Mouse (Mus musculus): Measurements from ENCODE around the gene Rbms3. TPM values are rescaled to one million over a fixed set of nuclear protein-coding genes. Genes with fewer than 3 reads are reported as not detected.

Rbms3 gene
- total RNA-seq, 1 experiment: 2.2 TPM

DNA sequence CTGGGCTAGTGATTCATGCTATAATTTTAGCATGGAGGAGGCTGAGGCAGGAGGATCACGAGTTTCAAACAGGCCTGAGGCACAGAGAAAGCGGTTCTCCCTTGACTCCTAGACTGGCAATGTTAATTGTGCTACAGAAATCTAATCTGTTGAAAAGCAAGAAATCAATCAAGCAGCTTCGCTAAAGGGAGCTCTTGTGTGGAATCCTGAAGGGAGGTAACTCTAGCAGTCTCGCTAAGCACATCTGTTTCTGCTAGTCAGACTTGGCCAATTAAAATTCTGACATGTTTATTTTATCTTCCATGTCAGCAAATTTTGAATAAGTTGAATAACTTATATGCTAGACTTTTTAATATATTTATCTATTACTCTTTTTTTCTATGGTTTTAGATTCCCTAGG, 881.4 kb downstream of the Rbms3 start:
- no peaks in the 10 kb centered on the region for H3K4me1 ChIP-seq (ENCODE audit: control insufficient read depth in 2 of 2, insufficient read depth in 2 of 2, low read length in 2 of 2, poor library complexity in 1 of 2)
- no peak overlapping the region for H3K9ac ChIP-seq (ENCODE audit: insufficient read depth, low read depth, low read length, poor library complexity, severe bottlenecking)
- DNase-seq (ENCODE audit: low read depth, low spot score): no peak
- in situ Hi-C loops (cut with MboI; ENCODE audit: low sequenced_read_pairs in 2 of 2, unreplicated experiment in 2 of 2): no loop called here
- H3K36me3 ChIP-seq (ENCODE audit: control insufficient read depth, insufficient read depth, low read length, poor library complexity, severe bottlenecking): no peaks in the 10 kb centered on the region
- no peak overlapping the region for H3K27ac ChIP-seq (ENCODE audit: insufficient read depth, low read depth, low read length, poor library complexity, severe bottlenecking)
- H3K4me3 ChIP-seq (ENCODE audit: insufficient read depth in 1 of 2, low read depth in 1 of 2, low read length in 2 of 2, poor library complexity in 1 of 2, severe bottlenecking in 1 of 2): no peak overlapping the region
- no peaks in the 10 kb centered on the region for H3K9me3 ChIP-seq (ENCODE audit: control insufficient read depth, insufficient read depth, low read depth, low read length)
- no peak for TF ChIP-seq ZC3H11A (IDR thresholded peaks at IDR 0.05; ENCODE audit: borderline replicate concordance, low read depth, low read length)
- TF ChIP-seq MAFK (IDR thresholded peaks at IDR 0.05; ENCODE audit: insufficient read depth, low read depth, low read length): no peak
- TF ChIP-seq ZNF384 (IDR thresholded peaks at IDR 0.05; ENCODE audit: low read depth, low read length): no peak
- TF ChIP-seq HCFC1 (IDR thresholded peaks at IDR 0.05; ENCODE audit: borderline replicate concordance, insufficient read depth, low read length): no peak
- TF ChIP-seq CHD2 (IDR thresholded peaks at IDR 0.05; ENCODE audit: low read depth, low read length): no peak

GRCm38 (mm10) chr9:116746871-116747270, 882.8 kb downstream of the Rbms3 start:
- in situ Hi-C loops (cut with MboI; ENCODE audit: low sequenced_read_pairs in 2 of 2, unreplicated experiment in 2 of 2): no loop called here
- TF ChIP-seq ZC3H11A (IDR thresholded peaks at IDR 0.05; ENCODE audit: borderline replicate concordance, low read depth, low read length) (peak; percentile 49; the same call in 1 of the 2 replicates), HCFC1 (IDR thresholded peaks at IDR 0.05; ENCODE audit: borderline replicate concordance, insufficient read depth, low read length) (no peak)

GRCm38 (mm10) chr9:116737786-116738185, 891.9 kb downstream of the Rbms3 start:
- no peak overlapping the region for H3K9ac ChIP-seq (ENCODE audit: insufficient read depth, low read depth, low read length, poor library complexity, severe bottlenecking)
- DNase-seq (ENCODE audit: low read depth, low spot score): no peak
- no peaks in the 10 kb centered on the region for H3K4me1 ChIP-seq (ENCODE audit: control insufficient read depth in 2 of 2, insufficient read depth in 2 of 2, low read length in 2 of 2, poor library complexity in 1 of 2)
- no peaks in the 10 kb centered on the region for H3K36me3 ChIP-seq (ENCODE audit: control insufficient read depth, insufficient read depth, low read length, poor library complexity, severe bottlenecking)
- no peak overlapping the region for H3K4me3 ChIP-seq (ENCODE audit: insufficient read depth in 1 of 2, low read depth in 1 of 2, low read length in 2 of 2, poor library complexity in 1 of 2, severe bottlenecking in 1 of 2)
- TF ChIP-seq MAFK (IDR thresholded peaks at IDR 0.05; ENCODE audit: insufficient read depth, low read depth, low read length): no peak
- no peak for TF ChIP-seq ZC3H11A (IDR thresholded peaks at IDR 0.05; ENCODE audit: borderline replicate concordance, low read depth, low read length)
- no peak for TF ChIP-seq ZNF384 (IDR thresholded peaks at IDR 0.05; ENCODE audit: low read depth, low read length)
- no peak for TF ChIP-seq HCFC1 (IDR thresholded peaks at IDR 0.05; ENCODE audit: borderline replicate concordance, insufficient read depth, low read length)
- no peak for TF ChIP-seq CHD2 (IDR thresholded peaks at IDR 0.05; ENCODE audit: low read depth, low read length)
- H3K9me3 ChIP-seq (ENCODE audit: control insufficient read depth, insufficient read depth, low read depth, low read length): no peaks in the 10 kb centered on the region
- H3K27ac ChIP-seq (ENCODE audit: insufficient read depth, low read depth, low read length, poor library complexity, severe bottlenecking): no peak overlapping the region
- in situ Hi-C loops (cut with MboI; ENCODE audit: low sequenced_read_pairs in 2 of 2, unreplicated experiment in 2 of 2): no loop called here

More at GRCm38 (mm10) chr9:116746871-116747270, 882.8 kb downstream of the Rbms3 start:
- no peak overlapping the region for H3K9ac ChIP-seq (ENCODE audit: insufficient read depth, low read depth, low read length, poor library complexity, severe bottlenecking)
- H3K36me3 ChIP-seq (ENCODE audit: control insufficient read depth, insufficient read depth, low read length, poor library complexity, severe bottlenecking): no peaks in the 10 kb centered on the region
- no peak for DNase-seq (ENCODE audit: low read depth, low spot score)
- no peak overlapping the region for H3K4me3 ChIP-seq (ENCODE audit: insufficient read depth in 1 of 2, low read depth in 1 of 2, low read length in 2 of 2, poor library complexity in 1 of 2, severe bottlenecking in 1 of 2)
- H3K9me3 ChIP-seq (ENCODE audit: control insufficient read depth, insufficient read depth, low read depth, low read length): no peaks in the 10 kb centered on the region
- H3K27ac ChIP-seq (ENCODE audit: insufficient read depth, low read depth, low read length, poor library complexity, severe bottlenecking): no peak overlapping the region
- H3K4me1 ChIP-seq (ENCODE audit: control insufficient read depth in 2 of 2, insufficient read depth in 2 of 2, low read length in 2 of 2, poor library complexity in 1 of 2): no peaks in the 10 kb centered on the region

GRCm38 (mm10) chr9:116729172-116729571, 900.5 kb downstream of the Rbms3 start:
- Histone ChIP-seq H3K27ac (ENCODE audit: insufficient read depth, low read depth, low read length, poor library complexity, severe bottlenecking) (no peak overlapping the region), H3K36me3 (ENCODE audit: control insufficient read depth, insufficient read depth, low read length, poor library complexity, severe bottlenecking) (no peaks in the 10 kb centered on the region), H3K9me3 (ENCODE audit: control insufficient read depth, insufficient read depth, low read depth, low read length) (no peaks in the 10 kb centered on the region), H3K9ac (ENCODE audit: insufficient read depth, low read depth, low read length, poor library complexity, severe bottlenecking) (no peak overlapping the region), H3K4me1 (ENCODE audit: control insufficient read depth in 2 of 2, insufficient read depth in 2 of 2, low read length in 2 of 2, poor library complexity in 1 of 2) (no peaks in the 10 kb centered on the region), H3K4me3 (ENCODE audit: insufficient read depth in 1 of 2, low read depth in 1 of 2, low read length in 2 of 2, poor library complexity in 1 of 2, severe bottlenecking in 1 of 2) (no peak overlapping the region)
- TF ChIP-seq CHD2 (IDR thresholded peaks at IDR 0.05; ENCODE audit: low read depth, low read length) (no peak), ZC3H11A (IDR thresholded peaks at IDR 0.05; ENCODE audit: borderline replicate concordance, low read depth, low read length) (no peak), HCFC1 (IDR thresholded peaks at IDR 0.05; ENCODE audit: borderline replicate concordance, insufficient read depth, low read length) (no peak), MAFK (IDR thresholded peaks at IDR 0.05; ENCODE audit: insufficient read depth, low read depth, low read length) (no peak), ZNF384 (IDR thresholded peaks at IDR 0.05; ENCODE audit: low read depth, low read length) (no peak)
- DNase-seq (ENCODE audit: low read depth, low spot score): no peak
- in situ Hi-C loops (cut with MboI; ENCODE audit: low sequenced_read_pairs in 2 of 2, unreplicated experiment in 2 of 2): no loop called here

- in situ Hi-C loops (cut with MboI; ENCODE audit: low sequenced_read_pairs in 2 of 2, unreplicated experiment in 2 of 2): no loop called here
- Histone ChIP-seq H3K4me1 (ENCODE audit: control insufficient read depth in 2 of 2, insufficient read depth in 2 of 2, low read length in 2 of 2, poor library complexity in 1 of 2) (no peaks in the 10 kb centered on the region), H3K9me3 (ENCODE audit: control insufficient read depth, insufficient read depth, low read depth, low read length) (no peaks in the 10 kb centered on the region), H3K36me3 (ENCODE audit: control insufficient read depth, insufficient read depth, low read length, poor library complexity, severe bottlenecking) (no peaks in the 10 kb centered on the region), H3K9ac (ENCODE audit: insufficient read depth, low read depth, low read length, poor library complexity, severe bottlenecking) (no peak overlapping the region), H3K27ac (ENCODE audit: insufficient read depth, low read depth, low read length, poor library complexity, severe bottlenecking) (no peak overlapping the region), H3K4me3 (ENCODE audit: insufficient read depth in 1 of 2, low read depth in 1 of 2, low read length in 2 of 2, poor library complexity in 1 of 2, severe bottlenecking in 1 of 2) (no peak overlapping the region)
- TF ChIP-seq MAFK (IDR thresholded peaks at IDR 0.05; ENCODE audit: insufficient read depth, low read depth, low read length): no peak
- no peak for TF ChIP-seq HCFC1 (IDR thresholded peaks at IDR 0.05; ENCODE audit: borderline replicate concordance, insufficient read depth, low read length)
- TF ChIP-seq ZC3H11A (IDR thresholded peaks at IDR 0.05; ENCODE audit: borderline replicate concordance, low read depth, low read length): no peak
- no peak for DNase-seq (ENCODE audit: low read depth, low spot score)
Observed at GRCm38 (mm10) chr9:116728655-116729054, 901.1 kb downstream of the Rbms3 start.

Data from ES-E14 (cell line).